Mouse (Mus musculus) CH12.LX (cell line): ENCODE data around the gene Sys1. TPM values are rescaled to one million over a fixed set of nuclear protein-coding genes. Genes with fewer than 3 reads are reported as not detected.

Experiments
- DNase-seq: peaks from one replicate; pipeline ENCODE4 v3.0.0-alpha.2; 2013; ENCODE audit errors: extremely low read depth
- H3K27ac ChIP-seq: 2 replicates; pipeline ENCODE4 v1.5.1; 2012; ENCODE audit warnings: low read depth, mild to moderate bottlenecking, control low read depth, moderate library complexity; ENCODE audit not compliant: insufficient read depth
- H3K27me3 ChIP-seq: replicated peaks from 2 replicates; pipeline ENCODE3; 2012; ENCODE audit warnings: inconsistent platforms
- H3K36me3 ChIP-seq, 2 experiments: replicated peaks in 1 of 2; 2 replicates each; pipeline versions ENCODE3 to v1.6.1; 2012; ENCODE audit warnings: inconsistent platforms in 1 of 2, low read length in 1 of 2, mild to moderate bottlenecking in 1 of 2, mixed read lengths in 1 of 2, moderate library complexity in 1 of 2; ENCODE audit not compliant: control insufficient read depth in 1 of 2, insufficient read depth in 1 of 2
- H3K4me1 ChIP-seq, 2 experiments: 2 replicates each; pipeline ENCODE4 v1.6.1; 2012; ENCODE audit warnings: inconsistent platforms in 1 of 2, moderate library complexity in 1 of 2; ENCODE audit not compliant: insufficient read depth in 2 of 2, control insufficient read depth in 1 of 2
- H3K4me2 ChIP-seq: 2 replicates; pipeline ENCODE4 v1.6.1; 2012; ENCODE audit warnings: low read depth, mild to moderate bottlenecking, control low read depth; ENCODE audit not compliant: poor library complexity, insufficient read depth, severe bottlenecking
- H3K4me3 ChIP-seq, 3 experiments: fragments of 150-350 bp in 1 of 3; sonication (generic) in 1 of 3; replicated peaks in 1 of 3; 2 replicates each; pipeline versions ENCODE3 to v1.5.1; 2011 to 2012; ENCODE audit warnings: low read depth in 2 of 3, low read length in 2 of 3, mild to moderate bottlenecking in 2 of 3, moderate library complexity in 2 of 3, control low read depth in 1 of 3, improper control_type of control experiment in 1 of 3, inconsistent platforms in 1 of 3, mixed read lengths in 1 of 3; ENCODE audit not compliant: poor library complexity in 1 of 3
- H3K79me2 ChIP-seq: replicated peaks from 2 replicates; pipeline ENCODE4 v1.6.1; 2012; ENCODE audit warnings: mild to moderate bottlenecking, moderate library complexity; ENCODE audit not compliant: control insufficient read depth, poor library complexity, insufficient read depth, severe bottlenecking; ENCODE audit errors: extremely low read depth
- H3K9ac ChIP-seq: 2 replicates; pipeline ENCODE4 v1.6.1; 2012; ENCODE audit warnings: low read depth, mild to moderate bottlenecking, control low read depth, moderate library complexity; ENCODE audit not compliant: insufficient read depth
- H3K9me3 ChIP-seq: replicated peaks from 2 replicates; pipeline ENCODE3; 2012; ENCODE audit warnings: low read length, inconsistent platforms, mixed read lengths
- BHLHE40 ChIP-seq: IDR thresholded peaks from 2 replicates; pipeline ENCODE4 v1.6.1; 2011; ENCODE audit warnings: mild to moderate bottlenecking, low read depth, low read length, improper control_type of control experiment
- CTCF ChIP-seq, 2 experiments: IDR thresholded peaks in 1 of 2; conservative IDR thresholded peaks in 1 of 2; 2 replicates each; pipeline ENCODE4 v1.5.1; 2011 to 2012; ENCODE audit warnings: low read depth in 2 of 2, low read length in 2 of 2, improper control_type of control experiment in 1 of 2, inconsistent platforms in 1 of 2, mild to moderate bottlenecking in 1 of 2, moderate library complexity in 1 of 2
- E2F4 ChIP-seq: IDR thresholded peaks from 2 replicates; pipeline ENCODE4 v1.6.1; 2011; ENCODE audit warnings: low read depth, low read length, improper control_type of control experiment; ENCODE audit not compliant: insufficient replicate concordance
- ELF1 ChIP-seq: IDR thresholded peaks from 2 replicates; pipeline ENCODE4 v1.6.1; 2014; ENCODE audit warnings: low read depth, mild to moderate bottlenecking, inconsistent platforms, low read length, improper control_type of control experiment
- EP300 ChIP-seq: IDR thresholded peaks from 2 replicates; pipeline ENCODE4 v1.6.1; 2011; ENCODE audit warnings: low read length, improper control_type of control experiment
- IRF4 ChIP-seq: IDR thresholded peaks from 2 replicates; pipeline ENCODE4 v1.6.1; 2014; ENCODE audit warnings: low read depth, mild to moderate bottlenecking, inconsistent platforms, low read length, improper control_type of control experiment
- JUN ChIP-seq: IDR thresholded peaks from 2 replicates; pipeline ENCODE4 v1.6.1; 2011; ENCODE audit warnings: low read depth, mild to moderate bottlenecking, low read length, improper control_type of control experiment, moderate library complexity; ENCODE audit not compliant: insufficient read depth
- JUND ChIP-seq: conservative IDR thresholded peaks from 2 replicates; pipeline ENCODE4 v1.6.1; 2011; ENCODE audit warnings: low read depth, low read length, improper control_type of control experiment
- KAT2A ChIP-seq: IDR thresholded peaks from 2 replicates; pipeline ENCODE4 v1.6.1; 2012; ENCODE audit warnings: low read length, improper control_type of control experiment, inconsistent platforms; ENCODE audit not compliant: insufficient replicate concordance
- MAZ ChIP-seq: IDR thresholded peaks from 2 replicates; pipeline ENCODE4 v1.6.1; 2012; ENCODE audit warnings: low read depth, mild to moderate bottlenecking, inconsistent platforms, low read length, improper control_type of control experiment, moderate library complexity
- MEF2A ChIP-seq: IDR thresholded peaks from 2 replicates; pipeline ENCODE4 v1.6.1; 2014; ENCODE audit warnings: low read depth, mild to moderate bottlenecking, inconsistent platforms, low read length, improper control_type of control experiment, borderline replicate concordance
- MYC ChIP-seq: IDR thresholded peaks from 2 replicates; pipeline ENCODE4 v1.6.1; 2011; ENCODE audit warnings: low read depth, mild to moderate bottlenecking, improper control_type of control experiment, low read length
- NRF1 ChIP-seq: IDR thresholded peaks from 2 replicates; pipeline ENCODE4 v1.6.1; 2014; ENCODE audit warnings: low read depth, mild to moderate bottlenecking, inconsistent platforms, low read length, improper control_type of control experiment, moderate library complexity
- POLR2A ChIP-seq: IDR thresholded peaks from 2 replicates; pipeline ENCODE4 v1.6.1; 2011; ENCODE audit warnings: low read depth, mild to moderate bottlenecking, improper control_type of control experiment, low read length
- RAD21 ChIP-seq: IDR thresholded peaks from 2 replicates; pipeline ENCODE4 v1.6.1; 2011; ENCODE audit warnings: low read depth, mild to moderate bottlenecking, low read length, improper control_type of control experiment, moderate library complexity
- SMC3 ChIP-seq: IDR thresholded peaks from 2 replicates; pipeline ENCODE4 v1.6.1; 2011; ENCODE audit warnings: low read depth, low read length, improper control_type of control experiment
- TBP ChIP-seq: conservative IDR thresholded peaks from 2 replicates; pipeline ENCODE4 v1.6.1; 2011; ENCODE audit warnings: low read depth, low read length, improper control_type of control experiment
- ZC3H11A ChIP-seq: IDR thresholded peaks from 2 replicates; pipeline ENCODE4 v1.6.1; 2012; ENCODE audit warnings: low read depth, mild to moderate bottlenecking, inconsistent platforms, low read length, improper control_type of control experiment
- ZMIZ1 ChIP-seq: IDR thresholded peaks from 2 replicates; pipeline ENCODE4 v1.6.1; 2012; ENCODE audit warnings: low read depth, mild to moderate bottlenecking, inconsistent platforms, low read length, improper control_type of control experiment
- dilution Hi-C: fragments of 300-500 bp; cut with MboI; formaldehyde crosslinking; loops from 2 replicates; pipeline ENCODE4 v1.14.3; 2020; ENCODE audit warnings: low sequenced_read_pairs; ENCODE audit not compliant: extremely low pct_unique_long_range_greater_than_20kb, extremely low pct_ligation_motif_present
- in situ Hi-C: fragments of 300-500 bp; cut with MboI; formaldehyde crosslinking; loops from 3 replicates; pipeline ENCODE4 v1.14.3; 2019; ENCODE audit warnings: low sequenced_read_pairs, low pct_ligation_motif_present, low pct_unique_long_range_greater_than_20kb, mixed read lengths
- polyA plus RNA-seq: library from polyadenylated mRNA; unstranded; fragments of >175 nt; gene quantifications from 2 replicates; pipeline ENCODE4 v1.2.1, GENCODE M21; 2012; ENCODE audit warnings: low read depth; ENCODE audit not compliant: insufficient read length
- total RNA-seq, 2 experiments: library from RNA; depleted of rRNA; stranded (reverse); fragments of 300-350 nt in 1 of 2; fragments of >200 nt in 1 of 2; gene quantifications; 2 replicates each; pipeline ENCODE4 v1.2.3; 2012 to 2014

Gene Sys1
- total and polyA plus RNA-seq, 3 experiments, result 46.6 to 59.7 (median 57.4) TPM

GRCm38 (mm10) chr2:164499317-164499716 lies 42.6 kb downstream of the Sys1 start:
- Histone ChIP-seq H3K79me2 (peaks cover 4% of the 10 kb centered on the region), H3K4me1 (peaks cover 8 to 27% of the 10 kb centered on the region in 2 experiments), H3K36me3 (peaks cover 45 to 55% of the 10 kb centered on the region in 2 experiments), H3K9ac (no peak overlapping the region), H3K27me3 (no peaks in the 10 kb centered on the region), H3K9me3 (peaks cover 8% of the 10 kb centered on the region), H3K4me3 (no peak overlapping the region), H3K27ac (no peak overlapping the region), H3K4me2 (no peak overlapping the region)
- no peak for DNase-seq
- in situ Hi-C loops, result no loop called here
- TF ChIP-seq EP300, result no peak
- no peak for TF ChIP-seq ZC3H11A
- TF ChIP-seq JUND, result no peak
- peak in 1 of 2 experiments; percentile 42; a peak in 2 of 4 replicates for TF ChIP-seq CTCF (conservative IDR thresholded peaks at IDR 0.05 in 1 of 2, IDR thresholded peaks at IDR 0.05 in 1 of 2; ENCODE audit: low read depth in 2 of 2, low read length in 2 of 2)
- dilution Hi-C loops, result no loop called here

- dilution Hi-C loops, result no loop called here
- in situ Hi-C loops, result no loop called here
- peaks cover 54 to 67% of the 10 kb centered on the region in 2 experiments for H3K36me3 ChIP-seq
- H3K4me3 ChIP-seq, result no peak overlapping the region
- TF ChIP-seq ELF1 (no peak), JUND (no peak), POLR2A (no peak), IRF4 (no peak), MAZ (no peak), SMC3 (no peak), ZMIZ1 (no peak), TBP (no peak), KAT2A (no peak), MYC (no peak), BHLHE40 (no peak), JUN (no peak), RAD21 (no peak), E2F4 (no peak), MEF2A (no peak), NRF1 (no peak)
- TF ChIP-seq, all 38 proteins: peak for 0
- H3K4me1 ChIP-seq, result peaks cover 8 to 27% of the 10 kb centered on the region in 2 experiments
- peaks cover 15% of the 10 kb centered on the region for H3K9me3 ChIP-seq
- H3K9ac ChIP-seq, result no peak overlapping the region
- no peak overlapping the region for H3K4me2 ChIP-seq
- no peak overlapping the region for H3K27ac ChIP-seq
- H3K27me3 ChIP-seq, result no peaks in the 10 kb centered on the region
- DNase-seq, result no peak
- H3K79me2 ChIP-seq, result peaks cover 4% of the 10 kb centered on the region
Observed at GRCm38 (mm10) chr2:164500511-164500910, 43.7 kb downstream of the Sys1 start.
